Mouse (Mus musculus) liver, embryonic 14.5 days (tissue): Measurements from ENCODE around the gene Rapgef3.

Experiments
- CTCF ChIP-seq: IDR thresholded peaks from 2 replicates; pipeline ENCODE4 v1.5.1; 2016; ENCODE audit warnings: antibody characterized with exemption, low read depth, control low read depth
- EP300 ChIP-seq: IDR thresholded peaks from 2 replicates; pipeline ENCODE4 v1.6.1; 2016; ENCODE audit warnings: antibody characterized with exemption, low read depth

- no peak for TF ChIP-seq CTCF
- no peak for TF ChIP-seq EP300
Observed at GRCm38 (mm10) chr15:97746278-97746677, 21.5 kb downstream of the Rapgef3 start.
